Mouse (Mus musculus): ENCODE data around the gene Klf3. TPM values are rescaled to one million over a fixed set of nuclear protein-coding genes. Genes with fewer than 3 reads are reported as not detected.

Gene Klf3
- total RNA-seq (2023), result 100 to 1,000 TPM; 251 to 253 TPM

GRCm38 (mm10) chr5:64802795-64803719, at the start of gene Klf3:
TSS of gene Klf3 (plus strand) at chr5:64803388.

Other genes with a start within 250 kb of the Klf3 start
- gene Tlr1, start 130.2 kb downstream of the Klf3 start, total RNA-seq (2023), result 10 to 100 TPM; 25.0 to 32.0 TPM
- gene Tlr6, start 156.7 kb downstream of the Klf3 start, total RNA-seq (2023), result 10 to 100 TPM; 38.2 to 39.9 TPM
- 10 to 100 TPM; 16.3 to 23.1 TPM for gene Fam114a1, start 166.7 kb downstream of the Klf3 start, total RNA-seq (2023)

Data from monocyte, adult 59 days (primary cell).